Comparison of ENCODE assay signal across 19 mouse cellular contexts in the genomic region with DNA sequence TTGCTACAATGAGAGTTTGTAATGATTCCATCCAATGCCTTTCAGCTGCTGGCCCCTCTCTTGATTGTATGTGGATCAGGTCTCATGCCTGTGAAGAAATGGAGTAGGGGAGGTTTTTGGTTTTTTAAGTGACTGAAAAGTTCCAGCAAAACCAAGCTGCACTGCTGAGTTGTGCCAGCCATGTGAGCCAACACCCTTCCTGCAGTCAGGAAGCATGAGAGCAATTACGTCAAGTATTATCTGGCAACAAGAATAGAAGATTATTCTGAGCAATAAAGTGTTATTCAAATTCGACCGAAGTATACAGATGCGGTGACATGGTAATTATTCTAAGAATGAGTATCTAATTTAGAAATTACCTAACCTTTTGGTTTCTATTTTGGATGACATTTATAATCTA.
DNase-seq lines count a peak whose midpoint lies in the region; ATAC-seq and TF ChIP-seq lines count a peak whose summit lies in the region.
"Had no signal": no experiment of that assay in that cellular context is flagged by ENCODE, and none has a peak within 500 bp of the region (broad histone marks: within the 10 kb centered on the region; RNA-seq: fewer than 3 reads in every experiment).

No protein-coding gene starts in this region.

- H3K36me3 ChIP-seq in heart, embryonic 11.5 days (ENCODE audit: control insufficient read depth, insufficient read depth, low read length) = no peaks in the 10 kb centered on the region
- no peaks in the 10 kb centered on the region for H3K36me3 ChIP-seq in liver, adult 2 months (ENCODE audit: control insufficient read depth, insufficient read depth, low read length)
- H3K36me3 ChIP-seq in liver, embryonic 11.5 days (ENCODE audit: control insufficient read depth, insufficient read depth, low read length) = no peaks in the 10 kb centered on the region
- H3K36me3 ChIP-seq in small intestine, adult 2 months (ENCODE audit: control insufficient read depth, insufficient read depth, low read length) = no peaks in the 10 kb centered on the region
- H3K36me3 ChIP-seq in hindbrain, postnatal 0 days (ENCODE audit: insufficient read depth, low read length) = no peaks in the 10 kb centered on the region
- H3K36me3 ChIP-seq: embryonic facial prominence, embryonic 15.5 days; hindbrain, embryonic 12.5 days had no signal

- no peak overlapping the region for H3K9ac ChIP-seq in heart, embryonic 11.5 days (ENCODE audit: low read depth, low read length)
- H3K9ac ChIP-seq in liver, adult 2 months (ENCODE audit: low read depth, low read length) = no peak overlapping the region
- H3K9ac ChIP-seq in liver, embryonic 11.5 days (ENCODE audit: low read depth, low read length) = no peak overlapping the region
- H3K9ac ChIP-seq in hindbrain, postnatal 0 days (replicated peaks; ENCODE audit: low read length) = no peak overlapping the region
- H3K9ac ChIP-seq: embryonic facial prominence, embryonic 15.5 days; hindbrain, embryonic 12.5 days; liver, postnatal 0 days had no signal

- H3K9me3 ChIP-seq in heart, embryonic 11.5 days (replicated peaks; ENCODE audit: control insufficient read depth, low read length) = no peaks in the 10 kb centered on the region
- no peaks in the 10 kb centered on the region for H3K9me3 ChIP-seq in liver, embryonic 11.5 days (ENCODE audit: control insufficient read depth, low read length)
- H3K9me3 ChIP-seq in hindbrain, postnatal 0 days (ENCODE audit: low read length) = no peaks in the 10 kb centered on the region
- H3K9me3 ChIP-seq: embryonic facial prominence, embryonic 15.5 days; hindbrain, embryonic 12.5 days; megakaryocyte, embryonic 14.5 days had no signal

- no peak overlapping the region for H3K4me2 ChIP-seq in heart, embryonic 11.5 days
- no peak overlapping the region for H3K4me2 ChIP-seq in liver, embryonic 11.5 days
- H3K4me2 ChIP-seq in hindbrain, postnatal 0 days (ENCODE audit: low read depth, low read length) = no peak overlapping the region
- H3K4me2 ChIP-seq: embryonic facial prominence, embryonic 15.5 days; hindbrain, embryonic 12.5 days had no signal

- H3K4me3 ChIP-seq in heart, embryonic 11.5 days (ENCODE audit: low read depth, low read length) = no peak overlapping the region
- no peak overlapping the region for H3K4me3 ChIP-seq in liver, adult 2 months (ENCODE audit: insufficient read depth, low read depth, low read length)
- no peak overlapping the region for H3K4me3 ChIP-seq in liver, embryonic 11.5 days (ENCODE audit: low read depth, low read length)
- H3K4me3 ChIP-seq in small intestine, adult 2 months (ENCODE audit: low read depth, low read length) = no peak overlapping the region
- H3K4me3 ChIP-seq in hindbrain, postnatal 0 days (ENCODE audit: low read length) = no peak overlapping the region
- H3K4me3 ChIP-seq: embryonic facial prominence, embryonic 15.5 days; hindbrain, embryonic 12.5 days; megakaryocyte, embryonic 14.5 days had no signal

- TF ChIP-seq POLR2A in liver, adult 2 months (IDR thresholded peaks at IDR 0.05; ENCODE audit: extremely low read depth, insufficient read depth, low read length) = no peak
- no peak for TF ChIP-seq POLR2A in small intestine, adult 2 months (IDR thresholded peaks at IDR 0.05; ENCODE audit: low read depth, low read length)

- peak; percentile 31 to 47 for DNase-seq in heart, adult 18-20 months
- DNase-seq in liver, adult 2 months (ENCODE audit: extremely low read depth, low read depth, low spot score) = peak; percentile 68
- no peak for DNase-seq in liver, embryonic 11.5 days (ENCODE audit: low spot score)
- no peak for DNase-seq in hindbrain, postnatal 0 days (ENCODE audit: low spot score)
- DNase-seq: cerebellum, postnatal 10 days; embryo, embryonic 11 days; kidney, adult 11 months; kidney, postnatal 10 days; liver, postnatal 0 days; right cerebral cortex, adult 18-20 months; spleen, adult 18-20 months; thymus, adult 2 months had no signal

- WGBS in heart, embryonic 11.5 days (ENCODE audit: insufficient replicate concordance) = 79% methylated on average over 4 of the region's 4 CpGs
- WGBS in liver, adult 2 months = 51% methylated on average over 4 of the region's 4 CpGs
- 82% methylated on average over 4 of the region's 4 CpGs for WGBS in liver, embryonic 11.5 days
- 22% methylated on average over 4 of the region's 4 CpGs for WGBS in small intestine, adult 2 months
- WGBS in hindbrain, postnatal 0 days = 74% methylated on average over 4 of the region's 4 CpGs

- H3K27me3 ChIP-seq in heart, embryonic 11.5 days (ENCODE audit: control insufficient read depth, insufficient read depth, low read length) = no peaks in the 10 kb centered on the region
- H3K27me3 ChIP-seq in liver, adult 2 months (ENCODE audit: control insufficient read depth, insufficient read depth, low read length) = no peaks in the 10 kb centered on the region
- H3K27me3 ChIP-seq in liver, embryonic 11.5 days (replicated peaks; ENCODE audit: control insufficient read depth, insufficient read depth, low read length) = no peaks in the 10 kb centered on the region
- no peaks in the 10 kb centered on the region for H3K27me3 ChIP-seq in small intestine, adult 2 months (ENCODE audit: control insufficient read depth, insufficient read depth, low read length)
- H3K27me3 ChIP-seq in hindbrain, postnatal 0 days (ENCODE audit: insufficient read depth, low read length) = no peaks in the 10 kb centered on the region
- H3K27me3 ChIP-seq: embryonic facial prominence, embryonic 15.5 days; hindbrain, embryonic 12.5 days had no signal

- H3K4me1 ChIP-seq in heart, embryonic 11.5 days (ENCODE audit: control insufficient read depth, insufficient read depth, low read length) = no peaks in the 10 kb centered on the region
- H3K4me1 ChIP-seq in liver, adult 2 months (ENCODE audit: control insufficient read depth, insufficient read depth, low read length) = peaks cover 3% of the 10 kb centered on the region; the same call in 1 of the 2 replicates
- H3K4me1 ChIP-seq in liver, embryonic 11.5 days (replicated peaks; ENCODE audit: control insufficient read depth, insufficient read depth, low read length) = no peaks in the 10 kb centered on the region
- H3K4me1 ChIP-seq in small intestine, adult 2 months (ENCODE audit: control insufficient read depth, insufficient read depth, insufficient read length, low read length) = peaks cover 7% of the 10 kb centered on the region
- H3K4me1 ChIP-seq in hindbrain, postnatal 0 days (ENCODE audit: insufficient read depth, low read length) = no peaks in the 10 kb centered on the region
- H3K4me1 ChIP-seq: embryonic facial prominence, embryonic 15.5 days; hindbrain, embryonic 12.5 days had no signal

- no peak for TF ChIP-seq CTCF in liver, adult 2 months (IDR thresholded peaks at IDR 0.05; ENCODE audit: low read depth, low read length)
- no peak for TF ChIP-seq CTCF in small intestine, adult 2 months (IDR thresholded peaks at IDR 0.05; ENCODE audit: extremely low read depth, insufficient read length, insufficient replicate concordance, low read depth, low read length)
- TF ChIP-seq CTCF in hindbrain, postnatal 0 days (IDR thresholded peaks at IDR 0.05; ENCODE audit: low read depth) = no peak

- no peaks in the 10 kb centered on the region for H3K79me2 ChIP-seq in liver, adult 2 months (ENCODE audit: control insufficient read depth, insufficient read depth, low read length)

- H3K27ac ChIP-seq in heart, embryonic 11.5 days (ENCODE audit: low read depth, low read length) = no peak overlapping the region
- H3K27ac ChIP-seq in liver, adult 2 months (replicated peaks; ENCODE audit: insufficient read depth, low read depth, low read length) = peak overlapping the region; percentile 1; the same call in 1 of the 2 replicates
- no peak overlapping the region for H3K27ac ChIP-seq in liver, embryonic 11.5 days (ENCODE audit: low read depth, low read length)
- peak overlapping the region; percentile 87 for H3K27ac ChIP-seq in small intestine, adult 2 months (ENCODE audit: insufficient read depth, low read depth, low read length)
- H3K27ac ChIP-seq in hindbrain, postnatal 0 days = no peak overlapping the region
- H3K27ac ChIP-seq: embryonic facial prominence, embryonic 15.5 days; hindbrain, embryonic 12.5 days had no signal

- no peak for ATAC-seq in heart, embryonic 11.5 days (replicated peaks; ENCODE audit: insufficient number of reproducible peaks, low FRiP score, low TSS enrichment)
- no peak for ATAC-seq in liver, embryonic 11.5 days (replicated peaks; ENCODE audit: low FRiP score)
- peak; percentile 38 for ATAC-seq in granulocyte monocyte progenitor cell, adult 5-6 weeks (replicated peaks; ENCODE audit: poor library complexity, severe bottlenecking)
- ATAC-seq in hindbrain, postnatal 0 days = no peak
- ATAC-seq: midbrain, embryonic 16.5 days had no signal

Comparison
In these comparisons a context has a peak if more than half of its experiments do, and no peak if none do; other contexts are left out.
1. DNase-seq: peak in heart, adult 18-20 months (2 of 2) and liver, adult 2 months (single experiment); none in liver, embryonic 11.5 days (single experiment) and hindbrain, postnatal 0 days (single experiment).
2. H3K27ac ChIP-seq: peak in liver, adult 2 months (single experiment) and small intestine, adult 2 months (single experiment); none in heart, embryonic 11.5 days (single experiment), liver, embryonic 11.5 days (single experiment) and hindbrain, postnatal 0 days (single experiment).